Mouse (Mus musculus) forebrain, postnatal 0 days (tissue): ENCODE measurements around the gene Gm27029. TPM values are rescaled to one million over a fixed set of nuclear protein-coding genes. Genes with fewer than 3 reads are reported as not detected.

ENCODE experiments used
- ATAC-seq: fragments of 200-750 bp; cut with Nextera tagmentation; 2 replicates; pipeline ENCODE4 v1.8.0; 2017; ENCODE audit warnings: mild to moderate bottlenecking, moderate library complexity
- DNase-seq: peaks from one replicate; pipeline ENCODE4 v3.0.0-alpha.2; 2015
- H3K27ac ChIP-seq: fragments of 300-500 bp; sonication (generic); 2 replicates; pipeline ENCODE4 v1.5.1; 2014; ENCODE audit warnings: low read depth, mild to moderate bottlenecking, antibody characterized with exemption, low read length, moderate library complexity, mixed read lengths
- H3K27me3 ChIP-seq: fragments of 300-500 bp; sonication (generic); 2 replicates; pipeline ENCODE4 v1.6.1; 2014; ENCODE audit warnings: mild to moderate bottlenecking, low read length, mixed read lengths; ENCODE audit not compliant: insufficient read depth
- H3K36me3 ChIP-seq: fragments of 300-500 bp; sonication (generic); 2 replicates; pipeline ENCODE4 v1.6.1; 2014; ENCODE audit warnings: mild to moderate bottlenecking, moderate library complexity; ENCODE audit not compliant: insufficient read depth
- H3K4me1 ChIP-seq: fragments of 300-500 bp; sonication (generic); 2 replicates; pipeline ENCODE4 v1.6.1; 2014; ENCODE audit warnings: antibody characterized with exemption; ENCODE audit not compliant: insufficient read depth
- H3K4me2 ChIP-seq: fragments of 300-500 bp; sonication (generic); 2 replicates; pipeline ENCODE4 v1.6.1; 2014; ENCODE audit warnings: low read depth, mild to moderate bottlenecking, moderate library complexity
- H3K4me3 ChIP-seq: fragments of 300-500 bp; sonication (generic); 2 replicates; pipeline ENCODE4 v1.5.1; 2014; ENCODE audit warnings: low read depth, low read length, mixed read lengths
- H3K9ac ChIP-seq: fragments of 300-500 bp; sonication (generic); 2 replicates; pipeline ENCODE4 v1.6.1; 2014; ENCODE audit warnings: mild to moderate bottlenecking
- H3K9me3 ChIP-seq: fragments of 300-500 bp; sonication (generic); 2 replicates; pipeline ENCODE4 v1.6.1; 2016; ENCODE audit warnings: low read length
- CTCF ChIP-seq: sonication (generic); IDR thresholded peaks from 2 replicates; pipeline ENCODE4 v1.5.1; 2016; ENCODE audit warnings: antibody characterized with exemption, control low read depth, low read depth
- WGBS: fragments of 180-500 bp; shearing (Covaris S2); extraction: QIAGEN DNeasy Blood & Tissue Kit; methylation state at CpG from one replicate; pipeline ENCODE4 v1.1.7; 2014; 5-methylcytosine and 5-hydroxymethylcytosine counted together
- microRNA-seq, 2 experiments: library from miRNA; unstranded; fragments of <30 nt; microRNA quantifications; one replicate each; pipeline ENCODE4; 2016
- polyA plus RNA-seq: library from polyadenylated mRNA; unstranded; fragments of >200 nt; fragmentation: Nextera tagmentation; extraction: Ambion mirVana; gene quantifications from 2 replicates; pipeline ENCODE4 v1.2.1, GENCODE M21; 2015
- total RNA-seq: library from RNA; depleted of rRNA; stranded (reverse); fragments of >200 nt; gene quantifications from 2 replicates; pipeline ENCODE4 v1.2.3, GENCODE M21; 2014; rRNA removed

The Gm27029 gene
- total and polyA plus RNA-seq, 2 experiments from 2014 or later = 1.0 to 6.2 TPM

GRCm38 (mm10) chr11:101359776-101360175 lies 64.8 kb downstream of the Gm27029 start:
- no peak overlapping the region for H3K4me2 ChIP-seq
- TF ChIP-seq CTCF = no peak
- no peaks in the 10 kb centered on the region for H3K36me3 ChIP-seq
- no peaks in the 10 kb centered on the region for H3K9me3 ChIP-seq
- no peak overlapping the region for H3K4me3 ChIP-seq
- DNase-seq = no peak
- no peaks in the 10 kb centered on the region for H3K27me3 ChIP-seq
- ATAC-seq = no peak
- WGBS = 76% methylated on average over 9 of the region's 9 CpGs
- H3K27ac ChIP-seq = no peak overlapping the region
- no peak overlapping the region for H3K9ac ChIP-seq
- no peaks in the 10 kb centered on the region for H3K4me1 ChIP-seq

GRCm38 (mm10) chr11:101357505-101358182 lies 67.0 kb downstream of the Gm27029 start:
- no peaks in the 10 kb centered on the region for H3K36me3 ChIP-seq
- no peak for TF ChIP-seq CTCF

More at GRCm38 (mm10) chr11:101357505-101358182, 67.0 kb downstream of the Gm27029 start:
- H3K27me3 ChIP-seq = no peaks in the 10 kb centered on the region
- H3K4me1 ChIP-seq = no peaks in the 10 kb centered on the region
- H3K4me3 ChIP-seq = no peak overlapping the region
- 87% methylated on average over 3 of the region's 3 CpGs for WGBS
- H3K9me3 ChIP-seq = no peaks in the 10 kb centered on the region
- H3K27ac ChIP-seq = no peak overlapping the region
- DNase-seq = no peak
- no peak for ATAC-seq
- H3K9ac ChIP-seq = no peak overlapping the region
- no peak overlapping the region for H3K4me2 ChIP-seq

Small RNA genes lying within 50 kb of the gene (microRNA-seq; reads per million reads assigned to microRNA genes)
- gene Mir6929 = 0.24 to 0.39 reads per million in 2 experiments

Other genes starting within 250 kb of the Gm27029 start
- gene Ccr10, start 249.4 kb downstream of the Gm27029 start, total RNA-seq = 0.23 and 0.52 TPM in 2 replicates
- 0.15 and 0.24 TPM in 2 replicates for gene Ccr10, start 249.4 kb downstream of the Gm27029 start, polyA plus RNA-seq
- 25.6 and 27.7 TPM in 2 replicates for gene Ezh1, start 198.3 kb downstream of the Gm27029 start, total RNA-seq
- 18.8 and 22.5 TPM in 2 replicates for gene Ezh1, start 198.3 kb downstream of the Gm27029 start, polyA plus RNA-seq
- 42.9 and 46.0 TPM in 2 replicates for gene Ramp2, start 178.8 kb downstream of the Gm27029 start, total RNA-seq
- 93.4 and 102 TPM in 2 replicates for gene Ramp2, start 178.8 kb downstream of the Gm27029 start, polyA plus RNA-seq
- 71.7 and 75.8 TPM in 2 replicates for gene Vps25, start 171.1 kb downstream of the Gm27029 start, total RNA-seq
- 135 and 138 TPM in 2 replicates for gene Vps25, start 171.1 kb downstream of the Gm27029 start, polyA plus RNA-seq
- 3.2 and 5.4 TPM in 2 replicates for gene Wnk4, start 164.2 kb downstream of the Gm27029 start, total RNA-seq
- gene Wnk4, start 164.2 kb downstream of the Gm27029 start, polyA plus RNA-seq = 7.8 and 9.1 TPM in 2 replicates
- gene Cntd1, start 145.8 kb downstream of the Gm27029 start, total RNA-seq = 0.10 and 0.15 TPM in 2 replicates
- 0.36 and 0.61 TPM in 2 replicates for gene Cntd1, start 145.8 kb downstream of the Gm27029 start, polyA plus RNA-seq
- 110 and 140 TPM in 2 replicates for gene Coa3, start 145.7 kb downstream of the Gm27029 start, total RNA-seq
- 208 and 233 TPM in 2 replicates for gene Coa3, start 145.7 kb downstream of the Gm27029 start, polyA plus RNA-seq
- gene Becn1, start 122.5 kb downstream of the Gm27029 start, total RNA-seq = 107 and 177 TPM in 2 replicates
- gene Becn1, start 122.5 kb downstream of the Gm27029 start, polyA plus RNA-seq = 133 and 145 TPM in 2 replicates
- 70.7 and 80.9 TPM in 2 replicates for gene Psme3, start 108.6 kb downstream of the Gm27029 start, total RNA-seq
- 78.2 and 88.0 TPM in 2 replicates for gene Psme3, start 108.6 kb downstream of the Gm27029 start, polyA plus RNA-seq
- 2.7 and 4.4 TPM in 2 replicates for gene Aoc2, start 99.7 kb downstream of the Gm27029 start, total RNA-seq
- 0.42 and 0.87 TPM in 2 replicates for gene Aoc2, start 99.7 kb downstream of the Gm27029 start, polyA plus RNA-seq
- gene Aoc3, start 94.2 kb downstream of the Gm27029 start, total RNA-seq = 0.31 and 0.43 TPM in 2 replicates
- 0.05 and 0.08 TPM in 2 replicates for gene Aoc3, start 94.2 kb downstream of the Gm27029 start, polyA plus RNA-seq
- not detected in 2 replicates for gene G6pc, start 57.2 kb downstream of the Gm27029 start, total RNA-seq
- gene G6pc, start 57.2 kb downstream of the Gm27029 start, polyA plus RNA-seq = not detected in 2 replicates
- 87.8 and 89.8 TPM in 2 replicates for gene Aarsd1, start 7.2 kb downstream of the Gm27029 start, total RNA-seq
- 90.9 and 101 TPM in 2 replicates for gene Aarsd1, start 7.2 kb downstream of the Gm27029 start, polyA plus RNA-seq
- 10.9 and 12.6 TPM in 2 replicates for gene Rundc1, start 289 bp upstream of the Gm27029 start, total RNA-seq
- 18.9 and 24.4 TPM in 2 replicates for gene Rundc1, start 289 bp upstream of the Gm27029 start, polyA plus RNA-seq
- 0.62 and 1.8 TPM in 2 replicates for gene Ptges3l, start 537 bp upstream of the Gm27029 start, total RNA-seq
- gene Ptges3l, start 537 bp upstream of the Gm27029 start, polyA plus RNA-seq = 1.2 and 2.4 TPM in 2 replicates
- 785 and 1,503 TPM in 2 replicates for gene Rpl27, start 17.5 kb upstream of the Gm27029 start, total RNA-seq
- 274 and 348 TPM in 2 replicates for gene Rpl27, start 17.5 kb upstream of the Gm27029 start, polyA plus RNA-seq
- gene Ifi35, start 23.6 kb upstream of the Gm27029 start, total RNA-seq = 3.2 and 5.2 TPM in 2 replicates
- 3.8 and 5.1 TPM in 2 replicates for gene Ifi35, start 23.6 kb upstream of the Gm27029 start, polyA plus RNA-seq
- gene Rnd2, start 40.2 kb upstream of the Gm27029 start, total RNA-seq = 61.9 and 71.4 TPM in 2 replicates
- 88.1 and 96.6 TPM in 2 replicates for gene Rnd2, start 40.2 kb upstream of the Gm27029 start, polyA plus RNA-seq
- 131 and 174 TPM in 2 replicates for gene Vat1, start 41.4 kb upstream of the Gm27029 start, total RNA-seq
- gene Vat1, start 41.4 kb upstream of the Gm27029 start, polyA plus RNA-seq = 73.3 and 92.7 TPM in 2 replicates
- 3.3 and 4.2 TPM in 2 replicates for gene Brca1, start 127.2 kb upstream of the Gm27029 start, total RNA-seq
- gene Brca1, start 127.2 kb upstream of the Gm27029 start, polyA plus RNA-seq = 1.3 and 1.7 TPM in 2 replicates
- gene Nbr1, start 127.4 kb upstream of the Gm27029 start, total RNA-seq = 121 and 141 TPM in 2 replicates
- 54.9 and 64.7 TPM in 2 replicates for gene Nbr1, start 127.4 kb upstream of the Gm27029 start, polyA plus RNA-seq
- 0.77 and 3.5 TPM in 2 replicates for gene Tmem106a, start 157.4 kb upstream of the Gm27029 start, total RNA-seq
- gene Tmem106a, start 157.4 kb upstream of the Gm27029 start, polyA plus RNA-seq = 2.5 and 3.4 TPM in 2 replicates
- not detected in 2 replicates for gene Gm11634, start 174.5 kb upstream of the Gm27029 start, total RNA-seq
- not detected in 2 replicates for gene Gm11634, start 174.5 kb upstream of the Gm27029 start, polyA plus RNA-seq
- gene Rdm1, start 202.4 kb upstream of the Gm27029 start, total RNA-seq = 4.4 and 5.2 TPM in 2 replicates
- 8.6 and 9.0 TPM in 2 replicates for gene Rdm1, start 202.4 kb upstream of the Gm27029 start, polyA plus RNA-seq
- 22.5 and 28.3 TPM in 2 replicates for gene Arl4d, start 240.7 kb upstream of the Gm27029 start, total RNA-seq
- gene Arl4d, start 240.7 kb upstream of the Gm27029 start, polyA plus RNA-seq = 13.4 and 15.7 TPM in 2 replicates